Mouse (Mus musculus) midbrain, embryonic 13.5 days (tissue): Measurements from ENCODE around the gene Pole. TPM values are rescaled to one million over a fixed set of nuclear protein-coding genes. Genes with fewer than 3 reads are reported as not detected.

Experiments
- ATAC-seq: fragments of 200-750 bp; cut with Nextera tagmentation; 2 replicates; pipeline ENCODE4 v1.8.0; 2017; ENCODE audit warnings: mild to moderate bottlenecking, moderate TSS enrichment, moderate library complexity
- H3K27ac ChIP-seq: fragments of 300-500 bp; sonication (generic); 2 replicates; pipeline ENCODE4 v1.5.1; 2015; ENCODE audit warnings: inconsistent platforms, mild to moderate bottlenecking, moderate library complexity
- H3K27me3 ChIP-seq: fragments of 300-500 bp; sonication (generic); 2 replicates; pipeline ENCODE4 v1.6.1; 2015; ENCODE audit warnings: mild to moderate bottlenecking, inconsistent platforms
- H3K36me3 ChIP-seq: fragments of 300-500 bp; sonication (generic); 2 replicates; pipeline ENCODE4 v1.6.1; 2015; ENCODE audit warnings: mild to moderate bottlenecking, inconsistent platforms
- H3K4me1 ChIP-seq: fragments of 300-500 bp; sonication (generic); replicated peaks from 2 replicates; pipeline ENCODE4 v1.6.1; 2015; ENCODE audit warnings: inconsistent platforms
- H3K4me2 ChIP-seq: fragments of 300-500 bp; sonication (generic); replicated peaks from 2 replicates; pipeline ENCODE4 v1.6.1; 2015; ENCODE audit warnings: moderate library complexity, mild to moderate bottlenecking, inconsistent platforms
- H3K4me3 ChIP-seq: fragments of 300-500 bp; sonication (generic); replicated peaks from 2 replicates; pipeline ENCODE4 v1.5.1; 2015; ENCODE audit warnings: mild to moderate bottlenecking, inconsistent platforms
- H3K9ac ChIP-seq: fragments of 300-500 bp; sonication (generic); replicated peaks from 2 replicates; pipeline ENCODE4 v1.6.1; 2015; ENCODE audit warnings: mild to moderate bottlenecking, inconsistent platforms
- H3K9me3 ChIP-seq: fragments of 300-500 bp; sonication (generic); 2 replicates; pipeline ENCODE4 v1.6.1; 2016; ENCODE audit warnings: mild to moderate bottlenecking, inconsistent platforms
- WGBS: fragments of 180-500 bp; shearing (Covaris S2); methylation state at CpG from one replicate; pipeline ENCODE4 v1.1.7; 2015; 5-methylcytosine and 5-hydroxymethylcytosine counted together
- polyA plus RNA-seq: library from polyadenylated mRNA; unstranded; fragments of >200 nt; fragmentation: Nextera tagmentation; extraction: Ambion mirVana; gene quantifications from 2 replicates; pipeline ENCODE4 v1.2.1, GENCODE M21; 2015

Gene Pole
- polyA plus RNA-seq, 1 experiment from 2014 or later, result 12.6 TPM

DNA sequence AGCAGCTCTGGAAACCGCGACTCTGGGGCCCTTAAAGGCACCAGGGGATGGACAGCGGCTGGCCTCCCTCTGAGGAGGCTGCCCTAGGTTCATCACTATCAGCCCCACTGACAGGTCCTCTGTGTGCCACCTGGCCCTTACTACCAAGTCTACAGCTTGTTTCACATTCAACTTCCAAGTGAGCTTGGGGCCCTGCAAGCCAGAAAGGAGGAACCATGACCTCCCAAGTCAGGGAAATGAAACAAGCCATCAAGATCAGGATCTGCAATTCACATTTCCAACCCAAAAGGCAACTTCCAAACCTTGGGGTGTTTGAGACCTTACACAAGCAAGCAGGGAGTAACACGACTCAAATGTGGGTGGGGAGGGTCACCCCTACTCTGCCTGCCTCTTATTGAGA, 99.2 kb downstream of the Pole start:
- Histone ChIP-seq H3K9ac (peak overlapping the region; percentile 80), H3K9me3 (no peaks in the 10 kb centered on the region), H3K4me3 (peak overlapping the region; percentile 70), H3K4me2 (peak overlapping the region; percentile 57), H3K27ac (no peak overlapping the region), H3K27me3 (no peaks in the 10 kb centered on the region), H3K4me1 (peaks cover 41% of the 10 kb centered on the region), H3K36me3 (peaks cover 3% of the 10 kb centered on the region; the same call in 1 of the 2 replicates)
- ATAC-seq, result no peak
- 67% methylated on average over 4 of the region's 4 CpGs for WGBS

DNA sequence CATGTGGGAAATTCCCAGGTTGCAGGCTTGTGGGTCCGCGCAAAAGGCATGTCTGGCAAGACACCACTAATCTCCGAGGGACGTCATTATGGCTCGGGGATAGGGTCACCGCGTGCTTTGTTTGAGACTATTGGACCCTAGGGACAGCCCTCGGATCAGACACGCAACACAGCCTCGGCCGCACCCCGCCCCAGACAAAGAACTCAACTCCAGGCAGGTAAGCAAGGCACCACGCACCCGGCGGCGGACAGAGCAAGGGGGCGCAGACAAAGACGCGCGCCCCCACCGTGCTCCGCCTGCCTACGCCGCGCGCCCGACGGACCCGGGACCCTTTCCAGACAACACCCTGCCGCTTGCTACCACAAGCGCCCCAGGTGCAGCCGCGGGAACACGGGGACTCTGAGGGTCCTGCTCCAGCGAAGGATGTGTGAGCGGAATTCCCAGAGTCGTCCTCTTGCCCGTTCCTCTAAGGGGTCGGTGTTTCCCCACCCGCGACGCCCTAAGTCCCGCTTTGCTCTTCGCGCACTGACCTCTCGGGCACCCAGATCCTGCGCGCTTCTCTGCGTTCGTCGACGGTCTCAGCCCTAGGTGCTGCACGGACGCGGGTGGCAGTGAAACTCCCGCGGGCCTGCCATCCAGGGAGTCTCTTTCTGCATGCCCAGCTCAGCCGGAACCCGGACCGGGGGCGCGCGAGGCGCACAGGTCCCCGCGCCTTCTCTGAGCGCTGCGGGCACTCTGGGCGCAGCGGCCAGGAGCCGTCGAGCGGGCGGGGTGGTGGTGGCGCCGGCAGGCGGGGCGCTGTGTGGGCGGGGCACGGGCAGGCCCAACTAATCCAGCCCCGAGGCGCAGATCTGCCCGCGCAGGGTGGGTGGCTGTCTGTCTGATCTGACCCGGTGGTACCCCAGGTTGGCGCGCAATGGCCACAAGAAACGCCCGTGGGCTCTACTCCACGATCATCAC, 100.5 kb downstream of the Pole start:
- Histone ChIP-seq H3K9ac (peak overlapping the region; percentile 80), H3K27ac (peak overlapping the region; percentile 64), H3K36me3 (no peaks in the 10 kb centered on the region), H3K27me3 (no peaks in the 10 kb centered on the region), H3K4me1 (peaks cover 41% of the 10 kb centered on the region), H3K4me3 (peak overlapping the region; percentile 70), H3K9me3 (no peaks in the 10 kb centered on the region), H3K4me2 (peak overlapping the region; percentile 57)
- WGBS, result under 1% methylated on average over 88 of the region's 90 CpGs
- peak; percentile 88 for ATAC-seq

Other genes starting within 250 kb of the Pole start
- 6.9 and 7.9 TPM in 2 replicates for gene Gm17655, start 213.8 kb upstream of the Pole start, polyA plus RNA-seq
- 0.61 and 0.93 TPM in 2 replicates for gene Gm35315, start 191.9 kb upstream of the Pole start, polyA plus RNA-seq
- 2.1 and 2.5 TPM in 2 replicates for gene Plcxd1, start 186.3 kb upstream of the Pole start, polyA plus RNA-seq
- gene Gtpbp6, start 178.1 kb upstream of the Pole start, polyA plus RNA-seq, result 52.6 and 53.3 TPM in 2 replicates
- gene Zfp605, start 176.2 kb upstream of the Pole start, polyA plus RNA-seq, result 16.0 and 16.9 TPM in 2 replicates
- gene Chfr, start 150.5 kb upstream of the Pole start, polyA plus RNA-seq, result 106 and 111 TPM in 2 replicates
- 22.5 and 22.7 TPM in 2 replicates for gene Golga3, start 109.6 kb upstream of the Pole start, polyA plus RNA-seq
- gene Ankle2, start 55.3 kb upstream of the Pole start, polyA plus RNA-seq, result 23.8 and 31.5 TPM in 2 replicates
- 87.1 and 91.5 TPM in 2 replicates for gene Pgam5, start 16.4 kb upstream of the Pole start, polyA plus RNA-seq
- gene Pxmp2, start 120 bp upstream of the Pole start, polyA plus RNA-seq, result 9.2 and 10.2 TPM in 2 replicates
- gene P2rx2, start 56.9 kb downstream of the Pole start, polyA plus RNA-seq, result 3.2 and 3.8 TPM in 2 replicates
- gene Lrcol1, start 58.4 kb downstream of the Pole start, polyA plus RNA-seq, result not detected in 2 replicates
- 16.1 and 20.6 TPM in 2 replicates for gene Fbrsl1, start 162.2 kb downstream of the Pole start, polyA plus RNA-seq